Mouse (Mus musculus) kidney, adult 11 months (tissue): ENCODE results near the gene Dnah3.

Experiments
- DNase-seq: peaks from one replicate; pipeline ENCODE4 v3.0.0; 2022

The Dnah3 gene

GRCm38 (mm10) chr7:119936321-119936720, 158.8 kb downstream of the Dnah3 start:
- no peak for DNase-seq

DNA sequence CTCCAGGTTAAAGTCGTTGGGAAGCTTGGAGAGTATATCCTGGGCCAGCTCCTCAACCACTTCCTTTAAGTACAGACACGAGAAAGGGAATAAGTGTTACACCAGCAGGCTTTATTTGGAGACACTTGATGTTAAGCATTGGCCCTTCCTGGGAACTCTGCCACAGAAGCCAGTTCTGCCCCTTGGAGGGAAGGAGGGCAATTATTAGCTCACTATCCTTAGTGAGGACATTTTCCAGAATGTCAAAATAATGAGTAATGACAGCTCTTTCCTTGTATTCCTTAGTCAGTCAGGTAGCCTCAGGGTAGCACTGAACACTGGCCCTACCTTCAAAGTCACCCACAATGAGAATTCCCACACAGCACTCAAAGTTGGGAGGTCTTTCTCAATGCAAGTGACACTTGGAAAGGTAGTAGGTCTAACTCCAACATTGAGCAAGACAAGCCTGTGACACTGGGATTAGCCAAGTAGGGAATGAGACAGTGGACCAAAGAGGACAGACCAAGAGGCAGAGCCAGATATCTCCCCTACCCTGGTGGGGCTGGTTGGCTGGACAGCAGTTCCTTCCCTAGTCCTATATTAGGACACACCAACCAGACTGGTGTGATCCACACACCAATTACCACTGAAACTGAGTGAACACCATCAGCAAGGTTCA, 166.2 kb downstream of the Dnah3 start:
- DNase-seq, result no peak

DNA sequence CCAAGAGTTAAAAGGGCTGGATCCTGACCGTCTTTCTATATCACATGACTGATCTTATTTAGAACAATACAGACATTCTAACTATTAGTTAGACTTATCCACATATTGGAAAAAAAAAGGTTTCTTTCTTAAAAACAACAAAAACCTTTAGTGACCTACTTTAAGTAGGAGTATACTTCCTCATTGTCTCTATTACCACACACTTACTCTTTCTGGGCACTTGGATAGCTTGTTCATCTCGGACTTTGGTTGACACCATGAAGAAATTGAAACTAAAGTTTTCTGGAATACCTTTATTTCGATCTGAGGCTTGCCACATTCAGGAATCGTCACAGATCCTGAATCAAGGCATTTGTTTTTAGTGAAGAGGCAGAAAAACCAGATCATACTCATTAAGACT, 174.0 kb downstream of the Dnah3 start:
- DNase-seq, result no peak

GRCm38 (mm10) chr7:119920457-119920856, 174.6 kb downstream of the Dnah3 start:
- no peak for DNase-seq

- no peak for DNase-seq
Measured at GRCm38 (mm10) chr7:119911727-119912126, 183.4 kb downstream of the Dnah3 start.

- DNase-seq, result no peak
Measured at GRCm38 (mm10) chr7:119906523-119907215, 188.4 kb downstream of the Dnah3 start.

- DNase-seq, result no peak
Measured at GRCm38 (mm10) chr7:119899386-119900057, 195.6 kb downstream of the Dnah3 start.

- no peak for DNase-seq
Measured at GRCm38 (mm10) chr7:119898247-119898856, 196.7 kb downstream of the Dnah3 start.

DNA sequence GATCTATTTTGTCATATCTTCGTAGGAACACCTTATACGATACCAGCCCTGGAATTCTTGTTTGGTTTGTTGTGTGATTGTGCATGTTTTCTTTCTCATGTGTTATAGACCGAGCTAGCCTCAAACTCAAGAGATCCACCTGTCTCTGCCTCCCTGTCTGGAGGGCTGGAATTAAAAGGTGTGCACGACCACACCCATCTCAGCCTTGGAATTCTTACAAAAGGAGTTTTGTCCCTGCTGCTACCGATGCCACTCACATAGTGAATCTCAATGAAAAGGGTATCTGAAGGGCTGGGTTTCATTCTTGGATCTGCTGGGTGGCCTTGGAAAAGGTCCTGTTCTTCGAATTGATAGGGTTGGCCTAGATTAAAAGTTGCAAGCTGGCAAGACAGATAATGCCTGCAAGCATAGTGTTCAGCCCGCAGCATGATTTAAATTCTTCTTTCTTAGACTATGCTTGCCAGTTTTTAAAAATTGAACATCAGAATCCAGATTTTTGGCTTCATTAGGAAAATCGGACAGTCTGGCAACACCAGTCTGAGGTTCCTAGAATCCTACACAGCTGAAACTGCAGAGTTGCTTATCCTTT, 197.5 kb downstream of the Dnah3 start:
- DNase-seq, result no peak

DNA sequence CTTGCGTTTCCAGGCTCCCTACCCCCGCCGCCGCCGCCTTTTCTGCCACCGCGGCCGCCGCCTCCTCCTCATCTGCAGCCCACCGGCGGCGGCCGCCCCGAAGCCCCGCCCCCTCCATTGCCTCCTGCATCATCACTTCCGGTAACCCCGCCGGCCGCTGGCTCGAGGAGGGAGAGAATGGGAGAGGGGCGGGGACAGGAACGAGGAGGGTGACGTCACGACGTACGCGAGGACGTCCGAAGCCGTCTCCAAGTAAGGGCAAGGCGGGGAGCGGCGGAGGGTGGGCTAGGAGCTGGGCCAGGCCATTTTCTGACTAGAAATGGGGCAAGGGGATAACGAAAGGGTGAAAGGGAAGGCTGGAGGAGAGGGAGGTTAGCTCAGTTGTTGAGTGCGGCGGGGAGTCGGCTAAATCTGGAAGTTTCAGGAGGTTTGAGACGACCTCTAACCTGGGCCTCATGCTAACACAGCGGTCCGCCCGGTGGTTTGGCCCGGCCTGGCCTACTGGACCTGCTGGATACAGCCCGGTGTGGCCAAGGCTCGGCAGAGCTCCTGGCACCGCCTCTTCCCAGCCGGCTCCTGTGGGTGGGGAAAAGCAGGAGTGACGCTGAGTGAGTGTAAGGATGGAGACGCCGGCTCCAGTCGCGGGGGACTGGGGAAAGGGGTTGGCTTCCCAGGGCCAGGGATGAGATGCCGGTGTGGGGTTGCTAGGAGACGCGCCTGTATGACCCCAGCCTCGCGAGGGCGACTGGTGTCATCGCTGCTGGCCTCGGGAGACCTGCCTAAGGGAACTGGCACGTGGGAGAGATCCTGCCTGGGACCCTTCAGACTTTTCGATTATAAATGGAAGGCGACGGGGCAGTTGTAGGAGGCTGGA, 199.2 kb downstream of the Dnah3 start, which contains the start of the genes Lyrm1 and Dcun1d3:
Gene Lyrm1 (plus strand): TSS at position 223 of the 874 bp plus-strand sequence.
Gene Dcun1d3 (minus strand): TSS at position 660 of the 874 bp plus-strand sequence.
- peak; percentile 98 for DNase-seq

GRCm38 (mm10) chr7:119894818-119895544, 200.1 kb downstream of the Dnah3 start:
- DNase-seq, result peak; percentile 60

DNA sequence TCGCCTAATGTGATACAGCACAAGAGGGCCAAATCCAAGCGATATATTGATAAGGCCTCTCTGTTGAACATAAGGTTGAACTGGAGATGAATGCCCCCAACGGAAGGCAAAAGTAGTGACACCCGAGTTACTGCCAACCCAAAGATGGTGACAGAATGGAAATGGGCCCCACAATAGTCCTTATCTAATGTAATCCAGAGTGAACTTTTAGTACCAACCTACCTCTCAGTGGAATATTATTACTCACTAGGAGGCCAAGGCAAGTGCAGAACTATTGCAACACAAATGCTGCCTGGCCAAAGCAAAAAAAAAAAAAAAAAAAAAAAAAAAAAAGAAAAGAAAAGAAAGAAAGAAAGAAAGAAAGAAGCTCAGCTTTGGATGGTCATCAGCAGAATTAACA, 202.3 kb downstream of the Dnah3 start:
- no peak for DNase-seq

DNA sequence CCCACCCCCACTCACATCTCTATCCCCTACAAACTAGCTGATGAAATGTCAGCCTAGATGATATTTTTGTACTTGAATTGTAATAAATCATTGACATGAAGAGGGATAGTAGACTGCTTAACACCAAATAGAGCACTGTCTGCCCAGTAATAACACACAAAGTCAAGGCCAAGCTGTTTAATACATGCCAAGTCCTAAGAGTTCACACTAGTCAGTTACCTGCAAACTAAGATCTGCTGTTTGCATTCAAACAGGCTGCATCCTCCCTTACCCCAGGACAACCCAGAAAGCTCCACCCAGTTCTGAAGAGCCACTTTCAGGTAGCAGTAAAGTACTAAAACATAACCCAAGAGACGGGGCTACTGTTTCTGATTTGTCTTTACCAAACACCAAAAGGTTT, 202.9 kb downstream of the Dnah3 start:
- DNase-seq, result no peak

GRCm38 (mm10) chr7:119887887-119888286, 207.2 kb downstream of the Dnah3 start:
- no peak for DNase-seq

GRCm38 (mm10) chr7:119881229-119881628, 213.9 kb downstream of the Dnah3 start:
- DNase-seq, result no peak

GRCm38 (mm10) chr7:119880345-119880744, 214.7 kb downstream of the Dnah3 start:
- DNase-seq, result peak; percentile 59

DNA sequence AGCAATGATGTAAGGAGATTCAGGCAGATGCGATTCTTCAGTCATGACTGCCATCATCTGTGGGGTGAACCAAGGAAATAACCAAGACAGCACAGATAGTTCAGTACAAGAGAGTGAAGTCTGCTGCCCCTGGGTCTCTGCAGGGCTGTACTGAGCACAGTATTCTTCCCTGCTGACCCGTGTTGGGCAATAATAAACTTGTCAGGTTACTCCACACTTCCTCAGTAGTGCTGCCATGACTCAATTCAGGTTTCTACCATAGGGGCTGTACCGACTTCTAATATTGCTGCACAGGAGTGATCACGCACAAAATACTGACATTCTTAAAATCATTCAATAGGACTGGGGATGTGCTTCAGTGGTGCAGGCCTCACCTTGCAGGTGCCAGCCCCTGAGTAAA, 215.9 kb downstream of the Dnah3 start:
- no peak for DNase-seq

DNA sequence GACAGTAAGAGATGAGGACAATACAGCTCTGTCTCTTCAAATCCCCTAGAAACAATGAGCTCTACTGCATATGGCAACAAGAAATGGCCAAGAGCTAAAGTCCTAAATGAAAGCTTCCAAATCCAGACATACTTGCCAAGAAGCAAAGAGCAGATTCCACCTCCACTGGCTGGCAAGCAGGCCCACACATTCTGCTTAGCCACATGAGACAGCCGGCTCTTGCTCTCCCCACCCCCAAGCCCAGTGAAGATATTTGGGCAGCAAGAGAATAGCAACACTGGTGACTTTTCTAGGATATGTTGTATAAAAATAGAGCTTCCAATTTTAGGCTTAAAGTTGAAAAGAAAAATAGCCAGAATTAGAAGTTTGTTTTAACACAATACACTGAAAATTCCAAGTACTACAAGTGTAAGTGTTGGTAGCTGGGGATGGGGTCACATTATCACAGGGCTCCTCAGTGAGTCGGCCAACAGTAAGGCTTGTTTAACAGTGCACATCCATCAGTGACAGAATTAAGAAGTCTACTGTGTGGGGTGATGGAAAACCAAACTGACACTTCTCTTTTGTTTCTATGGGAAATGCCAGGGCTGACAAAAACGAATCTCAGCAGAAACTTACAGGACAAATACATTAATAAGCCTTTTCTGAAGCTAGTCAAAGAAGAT, 219.2 kb downstream of the Dnah3 start:
- DNase-seq, result peak; percentile 81

DNA sequence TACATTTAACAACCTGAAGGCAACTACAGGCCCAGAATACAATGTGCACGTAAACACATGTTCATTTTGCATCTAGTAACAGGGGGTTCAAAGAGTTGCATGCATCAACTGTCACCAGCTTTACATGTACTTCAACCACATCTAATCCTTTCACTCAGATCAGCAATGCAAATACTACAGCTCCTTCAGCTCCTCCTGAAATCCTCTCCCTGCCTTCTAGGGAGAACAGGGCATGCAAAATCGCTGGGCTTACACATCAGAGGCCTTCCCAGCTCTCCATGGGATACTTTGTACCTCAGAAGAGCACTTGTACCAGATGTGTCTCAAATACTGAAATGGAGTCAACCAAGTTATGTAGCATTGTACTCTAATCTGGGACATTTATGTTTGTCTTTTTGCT, 222.0 kb downstream of the Dnah3 start:
- no peak for DNase-seq
